Mouse (Mus musculus): ENCODE data around the gene Ccdc71l. TPM values are rescaled to one million over a fixed set of nuclear protein-coding genes. Genes with fewer than 3 reads are reported as not detected.

Ccdc71l gene
- polyA plus RNA-seq (2015; fragmentation: Nextera tagmentation; extraction: Ambion mirVana): 4.4 and 5.0 TPM in 2 replicates

GRCm38 (mm10) chr12:32378528-32379295 lies at the start of gene Ccdc71l:
Ccdc71l (plus strand) TSS chr12:32378704.
- no peaks in the 10 kb centered on the region for H3K9me3 ChIP-seq (replicated peaks)
- ATAC-seq (ENCODE audit: insufficient number of reproducible peaks, low FRiP score, low TSS enrichment, low read depth): peak; percentile 90
- no peaks in the 10 kb centered on the region for H3K36me3 ChIP-seq
- whole genome bisulfite sequencing: under 1% methylated on average over 77 of the region's 78 CpGs
- H3K4me3 ChIP-seq (replicated peaks): peak within 1 kb of the TSS; percentile 81
- H3K4me2 ChIP-seq (replicated peaks): peak within 1 kb of the TSS; percentile 62
- peak within 1 kb of the TSS; percentile 79 for H3K9ac ChIP-seq
- H3K27ac ChIP-seq (replicated peaks): peak within 1 kb of the TSS; percentile 97
- peaks cover 11% of the 10 kb centered on the region; the same call in 1 of the 2 replicates for H3K4me1 ChIP-seq
- H3K27me3 ChIP-seq: no peaks in the 10 kb centered on the region

DNA sequence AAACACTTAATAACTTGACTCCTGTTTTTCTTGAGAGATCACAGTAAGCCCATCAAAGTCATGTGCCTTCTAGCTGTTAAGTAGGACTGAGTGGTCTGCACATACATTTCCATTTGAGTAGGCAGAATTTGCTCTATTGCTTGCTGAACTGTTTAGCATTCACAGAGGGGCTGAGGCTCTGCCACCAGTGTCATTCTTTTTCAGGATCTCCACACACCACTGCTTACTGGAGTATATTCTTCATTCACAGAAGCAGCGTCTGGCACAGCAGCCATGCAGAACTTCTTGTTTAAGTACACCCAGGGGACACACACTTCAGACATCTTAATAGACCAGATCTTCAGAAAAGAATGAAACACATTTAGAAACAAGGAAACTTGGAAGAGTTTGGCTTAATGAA lies 39.4 kb upstream of the Ccdc71l start:
- Histone ChIP-seq H3K27me3 (no peaks in the 10 kb centered on the region), H3K9ac (no peak overlapping the region), H3K27ac (replicated peaks) (no peak overlapping the region), H3K36me3 (no peaks in the 10 kb centered on the region), H3K4me3 (replicated peaks) (no peak overlapping the region), H3K9me3 (replicated peaks) (no peaks in the 10 kb centered on the region), H3K4me2 (replicated peaks) (no peak overlapping the region), H3K4me1 (no peaks in the 10 kb centered on the region)
- 36% methylated on average over 1 of the region's 1 CpGs for WGBS
- no peak for ATAC-seq (ENCODE audit: insufficient number of reproducible peaks, low FRiP score, low TSS enrichment, low read depth)

GRCm38 (mm10) chr12:32343487-32343886 lies 35.0 kb upstream of the Ccdc71l start:
- ATAC-seq (ENCODE audit: insufficient number of reproducible peaks, low FRiP score, low TSS enrichment, low read depth): no peak
- WGBS: 82% methylated on average over 1 of the region's 1 CpGs
- Histone ChIP-seq H3K9me3 (replicated peaks) (no peaks in the 10 kb centered on the region), H3K27me3 (no peaks in the 10 kb centered on the region), H3K4me2 (replicated peaks) (no peak overlapping the region), H3K27ac (replicated peaks) (no peak overlapping the region), H3K36me3 (no peaks in the 10 kb centered on the region), H3K9ac (no peak overlapping the region), H3K4me3 (replicated peaks) (no peak overlapping the region), H3K4me1 (no peaks in the 10 kb centered on the region)

GRCm38 (mm10) chr12:32346121-32346520 lies 32.4 kb upstream of the Ccdc71l start:
- H3K9ac ChIP-seq: no peak overlapping the region
- no peak overlapping the region for H3K4me2 ChIP-seq (replicated peaks)
- H3K9me3 ChIP-seq (replicated peaks): no peaks in the 10 kb centered on the region
- H3K4me1 ChIP-seq: no peaks in the 10 kb centered on the region
- no peak overlapping the region for H3K27ac ChIP-seq (replicated peaks)
- H3K4me3 ChIP-seq (replicated peaks): no peak overlapping the region
- ATAC-seq (ENCODE audit: insufficient number of reproducible peaks, low FRiP score, low TSS enrichment, low read depth): no peak
- no peaks in the 10 kb centered on the region for H3K27me3 ChIP-seq
- no peaks in the 10 kb centered on the region for H3K36me3 ChIP-seq
- 91% methylated on average over 4 of the region's 4 CpGs for WGBS

DNA sequence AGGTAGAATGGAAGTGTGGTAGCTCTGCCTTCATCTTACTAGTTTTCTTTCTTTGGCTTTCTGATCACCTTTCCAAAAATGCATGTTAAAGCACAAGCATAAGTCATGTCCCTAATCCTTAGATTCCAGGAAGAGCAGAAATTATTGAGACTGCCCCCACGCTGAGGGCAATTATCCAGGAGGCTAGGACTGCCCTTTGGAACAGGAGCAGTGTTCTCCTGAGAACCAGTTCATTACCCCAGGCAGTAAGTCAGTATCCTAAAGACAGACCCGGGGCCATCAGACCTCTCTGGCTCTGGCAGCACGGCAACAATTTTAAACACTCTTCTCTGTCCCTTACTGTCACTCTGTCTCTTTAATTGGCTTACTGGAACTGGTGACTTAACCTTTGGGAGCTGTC lies 30.0 kb upstream of the Ccdc71l start:
- H3K9ac ChIP-seq: no peak overlapping the region
- no peaks in the 10 kb centered on the region for H3K9me3 ChIP-seq (replicated peaks)
- no peaks in the 10 kb centered on the region for H3K36me3 ChIP-seq
- no peak for ATAC-seq (ENCODE audit: insufficient number of reproducible peaks, low FRiP score, low TSS enrichment, low read depth)
- H3K4me2 ChIP-seq (replicated peaks): no peak overlapping the region
- H3K4me1 ChIP-seq: no peaks in the 10 kb centered on the region
- no peak overlapping the region for H3K27ac ChIP-seq (replicated peaks)
- 54% methylated on average over 3 of the region's 3 CpGs for WGBS
- H3K27me3 ChIP-seq: no peaks in the 10 kb centered on the region
- H3K4me3 ChIP-seq (replicated peaks): no peak overlapping the region

DNA sequence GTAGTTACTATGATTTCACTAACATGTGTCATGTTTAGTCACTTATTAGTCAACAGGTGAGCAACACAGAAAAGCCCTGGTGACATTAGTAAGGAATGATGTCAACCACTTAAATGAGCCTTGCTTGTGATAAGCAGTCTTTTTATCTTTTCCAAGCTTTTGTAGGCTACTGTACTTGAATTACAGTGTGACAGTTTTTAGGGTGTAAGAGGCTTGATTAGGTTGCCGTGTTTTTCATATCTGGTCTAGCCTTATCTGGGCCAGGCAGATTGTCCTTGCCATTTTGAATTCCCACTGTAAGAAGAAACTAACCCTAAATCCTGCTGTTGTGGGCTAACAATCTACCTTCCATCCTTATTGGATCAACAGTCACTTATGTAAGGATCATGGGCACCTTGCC lies 26.6 kb upstream of the Ccdc71l start:
- WGBS: 86% methylated on average over 1 of the region's 1 CpGs

GRCm38 (mm10) chr12:32379296-32379725 lies 807 bp downstream of the Ccdc71l start:
- peak; percentile 83 for ATAC-seq (ENCODE audit: insufficient number of reproducible peaks, low FRiP score, low TSS enrichment, low read depth)
- H3K27ac ChIP-seq (replicated peaks): peak overlapping the region; percentile 97
- under 1% methylated on average over 65 of the region's 67 CpGs for WGBS
- H3K36me3 ChIP-seq: no peaks in the 10 kb centered on the region
- H3K4me3 ChIP-seq (replicated peaks): peak overlapping the region; percentile 81
- H3K27me3 ChIP-seq: no peaks in the 10 kb centered on the region
- no peaks in the 10 kb centered on the region for H3K9me3 ChIP-seq (replicated peaks)
- peak overlapping the region; percentile 62 for H3K4me2 ChIP-seq (replicated peaks)
- peaks cover 11% of the 10 kb centered on the region; the same call in 1 of the 2 replicates for H3K4me1 ChIP-seq
- H3K9ac ChIP-seq: peak overlapping the region; percentile 79

More for the DNA sequence above, 26.6 kb upstream of the Ccdc71l start:
- Histone ChIP-seq H3K27me3 (no peaks in the 10 kb centered on the region), H3K27ac (replicated peaks) (no peak overlapping the region), H3K4me2 (replicated peaks) (no peak overlapping the region), H3K4me3 (replicated peaks) (no peak overlapping the region), H3K9ac (no peak overlapping the region), H3K4me1 (no peaks in the 10 kb centered on the region), H3K36me3 (no peaks in the 10 kb centered on the region), H3K9me3 (replicated peaks) (no peaks in the 10 kb centered on the region)
- ATAC-seq (ENCODE audit: insufficient number of reproducible peaks, low FRiP score, low TSS enrichment, low read depth): no peak

- Histone ChIP-seq H3K36me3 (no peaks in the 10 kb centered on the region), H3K9ac (peak overlapping the region; percentile 79), H3K27me3 (no peaks in the 10 kb centered on the region), H3K4me2 (replicated peaks) (peak overlapping the region; percentile 62), H3K9me3 (replicated peaks) (no peaks in the 10 kb centered on the region), H3K4me3 (replicated peaks) (peak overlapping the region; percentile 81), H3K27ac (replicated peaks) (peak overlapping the region; percentile 97), H3K4me1 (peaks cover 11% of the 10 kb centered on the region; the same call in 1 of the 2 replicates)
- 1% methylated on average over 28 of the region's 28 CpGs for WGBS
- no peak; the same call in 1 of the 2 replicates for ATAC-seq (ENCODE audit: insufficient number of reproducible peaks, low FRiP score, low TSS enrichment, low read depth)
Measured at GRCm38 (mm10) chr12:32379731-32380130, 1.2 kb downstream of the Ccdc71l start.

DNA sequence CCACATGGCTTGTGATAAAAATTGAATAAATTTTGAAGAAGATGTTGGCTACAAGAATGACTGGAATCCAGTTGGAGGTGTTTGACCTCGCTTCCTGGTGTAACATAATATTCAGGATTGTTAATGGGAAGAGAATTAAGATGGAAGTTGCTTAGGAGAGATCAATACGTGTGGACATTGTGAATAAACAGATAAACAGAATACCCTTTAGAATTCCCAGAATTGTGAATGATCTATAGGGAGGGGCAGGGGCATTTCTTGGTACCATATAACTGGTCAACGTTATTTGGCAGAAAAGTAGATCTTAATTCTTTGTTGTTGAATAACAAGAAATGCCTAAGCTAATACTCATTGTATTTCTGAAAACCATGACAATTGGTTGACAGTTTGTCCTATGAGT lies 2.0 kb downstream of the Ccdc71l start:
- no peaks in the 10 kb centered on the region for H3K36me3 ChIP-seq
- H3K27ac ChIP-seq (replicated peaks): no peak overlapping the region
- H3K4me2 ChIP-seq (replicated peaks): peak overlapping the region; percentile 62
- ATAC-seq (ENCODE audit: insufficient number of reproducible peaks, low FRiP score, low TSS enrichment, low read depth): no peak
- H3K9ac ChIP-seq: no peak overlapping the region
- no peaks in the 10 kb centered on the region for H3K9me3 ChIP-seq (replicated peaks)
- peaks cover 11% of the 10 kb centered on the region; the same call in 1 of the 2 replicates for H3K4me1 ChIP-seq
- 46% methylated on average over 3 of the region's 3 CpGs for WGBS
- H3K4me3 ChIP-seq (replicated peaks): peak overlapping the region; percentile 81
- no peaks in the 10 kb centered on the region for H3K27me3 ChIP-seq

DNA sequence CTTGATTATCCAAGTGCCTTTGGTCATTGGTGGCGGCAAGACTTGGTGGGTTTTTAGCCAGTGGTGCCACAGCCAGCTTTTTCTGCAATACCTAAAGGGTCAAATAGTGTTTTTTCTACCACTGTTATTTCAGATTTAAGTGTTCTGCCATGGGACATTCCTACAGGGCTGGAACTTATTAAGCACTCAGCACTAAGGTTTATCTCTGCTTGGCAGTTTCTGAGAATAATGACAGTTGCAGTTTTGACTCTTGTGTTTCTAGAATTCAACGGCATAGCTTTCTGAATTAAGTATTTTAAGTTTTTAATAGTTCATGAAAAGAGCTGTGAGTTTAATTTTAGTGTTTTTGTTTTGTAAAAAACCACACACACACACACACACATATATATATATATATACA lies 2.5 kb downstream of the Ccdc71l start:
- WGBS: 65% methylated on average over 2 of the region's 2 CpGs
- Histone ChIP-seq H3K27me3 (no peaks in the 10 kb centered on the region), H3K4me1 (peaks cover 11% of the 10 kb centered on the region; the same call in 1 of the 2 replicates), H3K27ac (replicated peaks) (no peak overlapping the region), H3K9me3 (replicated peaks) (no peaks in the 10 kb centered on the region), H3K4me2 (replicated peaks) (peak overlapping the region; percentile 62), H3K36me3 (no peaks in the 10 kb centered on the region), H3K4me3 (replicated peaks) (peak overlapping the region; percentile 81), H3K9ac (no peak overlapping the region)
- no peak for ATAC-seq (ENCODE audit: insufficient number of reproducible peaks, low FRiP score, low TSS enrichment, low read depth)

GRCm38 (mm10) chr12:32419537-32419936 lies 41.0 kb downstream of the Ccdc71l start:
- no peaks in the 10 kb centered on the region for H3K27me3 ChIP-seq
- no peaks in the 10 kb centered on the region for H3K4me1 ChIP-seq
- 74% methylated on average over 1 of the region's 1 CpGs for WGBS
- H3K4me2 ChIP-seq (replicated peaks): no peak overlapping the region
- H3K36me3 ChIP-seq: no peaks in the 10 kb centered on the region
- H3K9ac ChIP-seq: no peak overlapping the region
- no peaks in the 10 kb centered on the region for H3K9me3 ChIP-seq (replicated peaks)
- no peak overlapping the region for H3K27ac ChIP-seq (replicated peaks)
- ATAC-seq (ENCODE audit: insufficient number of reproducible peaks, low FRiP score, low TSS enrichment, low read depth): no peak
- no peak overlapping the region for H3K4me3 ChIP-seq (replicated peaks)

- Histone ChIP-seq H3K4me1 (no peaks in the 10 kb centered on the region), H3K36me3 (no peaks in the 10 kb centered on the region), H3K4me3 (replicated peaks) (no peak overlapping the region), H3K4me2 (replicated peaks) (no peak overlapping the region), H3K9ac (no peak overlapping the region), H3K27ac (replicated peaks) (no peak overlapping the region), H3K9me3 (replicated peaks) (no peaks in the 10 kb centered on the region), H3K27me3 (no peaks in the 10 kb centered on the region)
- ATAC-seq (ENCODE audit: insufficient number of reproducible peaks, low FRiP score, low TSS enrichment, low read depth): no peak
Measured at GRCm38 (mm10) chr12:32427832-32428231, 49.3 kb downstream of the Ccdc71l start.

All from embryonic facial prominence, embryonic 15.5 days (tissue).